Mouse (Mus musculus): ENCODE measurements around the gene Cd63.

Gene Cd63

GRCm38 (mm10) chr10:128900698-128901097 lies at the start of gene Cd63:
Gene Cd63 (plus strand): TSS chr10:128900989.
- no peak for DNase-seq (ENCODE audit: low spot score)

GRCm38 (mm10) chr10:128861176-128861575 lies 39.6 kb upstream of the Cd63 start:
- no peak for DNase-seq (ENCODE audit: low spot score)

- no peak for DNase-seq (ENCODE audit: low spot score)
These were observed 34.7 kb upstream of the Cd63 start for GRCm38 (mm10) chr10:128866042-128866441.

GRCm38 (mm10) chr10:128866518-128866917 lies 34.3 kb upstream of the Cd63 start:
- no peak for DNase-seq (ENCODE audit: low spot score)

DNA sequence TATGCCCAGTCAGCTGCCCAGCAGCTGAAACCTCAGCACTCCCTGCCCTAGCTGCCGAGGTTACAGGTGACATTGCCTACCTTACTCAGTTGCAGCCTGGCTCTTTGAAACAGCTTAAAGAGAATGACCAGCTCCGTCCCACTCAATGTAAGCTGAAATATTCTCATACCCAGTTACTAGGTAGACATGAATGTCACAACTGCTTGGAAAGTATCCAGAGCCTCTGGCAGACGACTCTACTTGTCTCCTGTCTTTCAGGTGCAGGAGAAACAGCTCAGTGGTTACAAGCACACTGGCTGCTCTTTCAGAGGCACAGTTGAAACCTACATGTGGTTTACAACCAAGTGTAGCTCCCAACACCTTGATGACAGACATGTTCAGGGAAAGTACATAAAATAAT lies 30.4 kb upstream of the Cd63 start:
- DNase-seq (ENCODE audit: low spot score): no peak

DNA sequence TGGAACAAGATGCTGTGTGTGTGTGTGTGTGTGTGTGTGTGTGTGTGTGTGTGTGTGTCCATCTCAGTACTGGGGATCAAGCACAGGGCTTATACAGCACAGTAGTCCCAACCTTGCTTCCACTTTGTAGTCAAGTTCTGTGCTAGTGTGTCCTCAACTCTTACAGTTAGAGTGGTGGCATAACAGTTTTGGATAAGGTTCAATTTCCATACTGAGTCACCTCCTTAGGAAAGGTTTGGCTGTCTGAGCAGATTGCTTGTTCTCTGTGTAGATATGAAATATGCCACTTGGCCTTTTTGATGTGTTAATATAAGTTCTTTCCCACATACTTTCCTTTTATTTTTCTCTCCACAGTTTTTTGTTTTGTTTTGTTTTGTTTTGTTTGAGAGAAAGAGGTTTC lies 22.5 kb upstream of the Cd63 start:
- no peak for DNase-seq (ENCODE audit: low spot score)

DNA sequence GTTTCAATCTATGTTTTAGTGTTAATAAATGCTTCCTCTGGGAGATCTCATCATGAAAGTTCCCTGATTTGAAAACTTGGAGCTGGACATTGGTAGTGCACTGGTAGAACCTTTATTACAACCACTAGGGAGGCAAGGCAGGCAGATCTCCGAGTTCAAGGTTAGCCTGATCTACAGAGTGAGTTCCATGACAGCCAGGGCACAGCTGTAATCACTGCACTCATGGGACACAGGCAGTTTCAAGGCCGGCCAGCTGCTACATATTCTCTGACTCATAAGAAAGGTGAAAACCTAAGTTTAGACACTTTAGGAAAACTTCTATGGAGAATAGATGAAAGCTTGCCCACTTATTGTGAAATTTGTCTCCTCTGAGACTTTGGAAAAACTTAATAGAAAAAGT lies 22.0 kb upstream of the Cd63 start:
- DNase-seq (ENCODE audit: low spot score): no peak

DNA sequence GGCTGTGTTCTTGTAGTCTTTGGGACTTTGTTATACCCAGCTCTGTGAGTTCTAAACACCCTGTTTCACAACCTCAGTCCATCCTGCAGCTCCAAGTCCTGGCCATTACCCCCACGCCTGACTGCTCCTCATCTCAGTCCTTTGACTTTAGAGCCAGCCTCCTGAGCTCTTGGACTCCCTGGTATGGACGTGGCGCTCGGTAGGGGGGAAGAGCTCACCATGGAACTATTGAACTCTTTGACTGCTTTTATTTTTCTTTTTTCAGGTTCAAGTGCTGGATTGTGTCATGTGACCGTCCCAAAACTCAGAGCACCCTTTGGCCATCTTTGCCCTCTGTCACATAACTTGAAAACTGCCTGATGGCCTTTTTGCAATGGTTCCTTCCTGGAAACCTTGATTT lies 18.7 kb upstream of the Cd63 start:
- no peak for DNase-seq (ENCODE audit: low spot score)

DNA sequence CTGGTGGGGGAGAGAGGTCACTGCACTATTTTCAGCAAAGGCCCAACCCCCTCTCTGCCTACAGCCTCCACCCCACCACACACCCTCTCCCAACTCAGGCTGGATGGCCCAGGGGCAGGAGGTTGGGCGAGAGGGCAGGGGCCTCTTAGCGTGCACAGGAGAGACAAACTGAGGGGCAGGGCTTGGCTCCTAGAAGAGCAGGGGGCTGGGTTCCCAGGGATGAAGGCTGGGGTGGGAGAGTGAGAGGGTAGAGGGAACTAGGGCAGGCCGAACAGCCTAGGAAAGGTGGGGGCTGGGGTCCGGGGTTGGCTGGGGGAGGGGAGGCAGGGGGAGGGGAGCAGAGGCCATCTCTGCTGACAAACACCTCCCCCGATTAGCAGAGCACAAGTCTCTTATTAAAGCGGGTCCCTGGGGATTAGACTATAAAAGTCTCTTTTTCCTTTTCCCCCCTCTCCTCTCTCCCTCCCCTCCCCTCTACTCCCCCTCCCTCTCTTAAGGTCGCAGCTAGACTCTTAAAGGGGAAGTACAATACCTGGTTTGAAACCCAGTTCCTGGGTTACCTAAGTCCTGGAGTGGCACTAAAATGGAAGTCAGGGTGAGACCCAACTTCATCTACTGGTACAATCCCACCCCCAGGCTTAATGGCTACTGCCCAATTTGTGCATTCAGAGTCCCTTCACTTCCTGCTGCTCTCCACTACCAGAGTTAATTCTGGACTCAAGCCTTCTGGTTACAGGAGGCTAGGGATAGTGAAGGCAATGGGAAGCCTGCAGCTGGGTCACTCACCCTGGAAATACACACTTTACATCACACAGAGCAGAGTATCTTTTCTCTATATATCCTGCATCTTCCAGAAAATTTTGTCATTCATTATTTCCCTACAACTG lies 11.6 kb upstream of the Cd63 start:
- DNase-seq (ENCODE audit: low spot score): no peak

DNA sequence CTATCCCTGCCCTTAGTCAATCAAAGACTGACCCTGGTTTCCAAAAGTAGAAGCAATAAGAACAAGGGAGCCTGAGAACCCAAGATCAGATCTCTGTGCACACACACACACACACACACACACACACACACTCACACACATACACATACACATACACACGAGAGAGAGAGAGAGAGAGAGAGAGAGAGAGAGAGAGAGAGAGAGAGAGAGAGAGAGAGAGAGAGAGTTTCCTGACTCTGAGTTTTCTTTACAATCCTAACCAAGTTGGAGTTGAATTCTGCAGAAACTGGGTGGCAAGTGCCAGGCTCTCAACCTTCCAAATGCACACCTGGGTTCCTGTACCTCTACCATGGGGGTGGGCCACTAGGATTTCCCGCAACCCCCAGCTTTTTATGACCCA lies 10.9 kb upstream of the Cd63 start:
- no peak for DNase-seq (ENCODE audit: low spot score)

GRCm38 (mm10) chr10:128890383-128891295 lies 10.2 kb upstream of the Cd63 start:
- DNase-seq (ENCODE audit: low spot score): no peak

DNA sequence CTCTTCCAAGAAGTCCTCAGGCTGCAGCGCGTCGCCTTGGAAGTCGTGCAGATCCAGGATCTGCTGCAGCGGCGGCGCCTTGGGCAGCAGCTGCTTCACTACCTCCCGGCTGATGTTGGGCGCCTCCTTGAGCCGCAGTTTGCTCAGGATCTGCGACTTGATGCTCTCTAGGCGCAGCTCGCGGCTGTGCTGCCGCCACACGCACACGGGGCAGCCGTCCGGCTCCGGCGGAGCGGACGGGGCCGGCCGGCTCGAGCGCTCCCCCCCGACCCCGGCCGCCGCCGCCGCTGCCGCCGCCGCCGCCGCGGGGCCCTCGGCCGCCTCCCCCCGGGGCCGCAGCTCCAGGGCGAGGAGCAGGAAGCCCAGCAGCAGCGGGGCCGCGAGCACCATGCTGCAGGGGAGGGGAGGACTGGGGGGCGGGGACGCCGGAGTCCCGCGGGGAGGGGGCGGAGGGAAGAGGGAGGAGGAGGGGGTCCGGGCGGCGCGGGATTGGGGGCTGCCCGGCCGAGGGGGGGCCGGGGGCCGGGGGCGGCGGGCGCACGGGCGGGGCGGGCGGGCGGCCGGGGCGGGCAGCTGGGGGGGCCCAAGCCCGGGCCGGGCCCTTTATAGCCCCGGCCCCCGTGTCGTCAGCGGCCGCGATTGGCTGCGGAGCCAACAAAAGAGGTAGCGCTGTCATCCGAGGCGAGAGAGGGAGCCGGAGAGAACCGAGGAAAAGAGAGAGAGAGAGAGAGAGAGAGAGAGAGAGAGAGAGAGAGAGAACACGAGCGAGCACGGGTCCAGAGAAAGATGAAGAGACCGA lies 9.3 kb upstream of the Cd63 start, which contains the start of gene Gdf11:
Gene Gdf11 (minus strand): TSS at position 423 of the 799 bp plus-strand sequence.
- peak; percentile 53 for DNase-seq (ENCODE audit: low spot score)

DNA sequence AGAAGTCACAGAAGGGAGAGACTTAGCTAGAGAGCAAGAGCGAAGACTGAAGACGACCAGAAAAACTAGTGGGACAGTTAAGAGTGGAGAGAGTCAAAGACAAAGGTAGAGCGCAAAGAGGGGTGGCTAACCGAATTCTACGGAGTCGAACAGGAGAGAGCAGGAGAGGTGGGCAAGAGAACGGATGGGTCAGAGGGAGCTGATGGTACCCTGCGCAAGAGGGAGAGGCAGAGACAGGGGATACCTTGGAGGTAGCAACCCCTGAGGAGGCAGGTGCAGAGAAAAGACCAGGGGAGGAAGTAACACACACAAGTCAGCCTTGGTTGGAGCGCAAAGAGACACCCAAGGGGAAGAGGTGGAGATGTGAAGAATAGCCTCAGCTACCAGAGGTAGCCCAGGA lies 8.5 kb upstream of the Cd63 start:
- no peak for DNase-seq (ENCODE audit: low spot score)

- DNase-seq (ENCODE audit: low spot score): peak; percentile 91
These were observed 5.4 kb upstream of the Cd63 start for GRCm38 (mm10) chr10:128895437-128895836.

GRCm38 (mm10) chr10:128895952-128896693 lies 4.7 kb upstream of the Cd63 start:
- peak; percentile 72 for DNase-seq (ENCODE audit: low spot score)

- no peak for DNase-seq (ENCODE audit: low spot score)
These were observed 4.0 kb upstream of the Cd63 start for GRCm38 (mm10) chr10:128896807-128897206.

- no peak for DNase-seq (ENCODE audit: low spot score)
These were observed 3.3 kb upstream of the Cd63 start for GRCm38 (mm10) chr10:128897501-128897900.

DNA sequence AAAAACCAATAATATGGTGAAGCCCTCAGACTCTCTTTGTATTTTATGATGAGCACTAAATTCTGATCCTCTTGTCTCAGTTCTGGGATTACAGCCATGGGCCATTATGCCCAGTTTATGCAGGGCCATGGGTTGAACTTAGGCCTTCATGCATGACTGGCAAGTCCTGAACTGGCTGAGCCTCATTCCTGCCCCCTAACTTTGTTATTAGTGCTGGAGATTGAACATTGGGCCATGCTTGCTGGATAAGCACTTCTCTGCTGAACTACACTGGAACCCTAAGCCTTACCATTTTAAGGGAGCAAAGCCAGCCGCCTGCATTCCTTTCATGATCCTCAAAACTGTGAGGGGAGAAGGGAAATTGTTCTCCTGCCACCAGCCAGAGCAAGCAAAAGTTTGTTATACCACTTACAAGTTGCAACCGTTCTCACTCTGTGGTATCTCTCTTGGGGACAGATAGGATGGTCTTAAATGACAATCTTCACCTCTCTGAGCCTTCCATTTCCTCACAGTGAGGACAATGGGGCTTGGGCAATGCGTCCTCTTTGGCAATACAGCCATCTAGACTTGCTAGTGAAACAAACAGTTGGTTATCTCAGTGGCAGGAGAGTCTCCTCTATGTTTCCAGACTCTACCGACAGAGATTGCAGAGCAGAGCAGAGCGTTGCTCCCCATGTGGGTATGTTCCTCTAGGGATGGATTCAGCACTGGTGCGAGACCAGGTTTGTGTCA lies 864 bp upstream of the Cd63 start:
- no peak for DNase-seq (ENCODE audit: low spot score)

DNA sequence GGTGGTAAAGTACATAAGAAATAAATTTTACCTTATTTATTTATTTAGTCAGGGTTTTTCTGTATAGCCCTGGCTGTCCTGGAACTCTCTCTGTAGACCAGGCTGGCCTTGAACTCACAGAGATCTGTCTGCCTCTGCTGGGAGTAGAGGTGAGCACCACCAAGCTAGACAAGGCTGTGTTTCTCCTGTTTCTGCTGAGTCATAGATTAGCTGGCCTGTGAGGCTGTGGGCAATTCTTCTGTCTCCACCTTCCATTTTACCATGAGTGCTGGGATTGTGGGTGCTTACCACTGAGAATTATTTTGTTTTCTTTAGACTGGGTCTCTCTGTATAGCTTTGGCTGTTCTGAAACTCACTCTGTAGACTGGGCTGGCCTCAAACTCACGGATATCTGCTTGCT lies 620 bp downstream of the Cd63 start:
- no peak for DNase-seq (ENCODE audit: low spot score)

- DNase-seq (ENCODE audit: low spot score): no peak
These were observed 1.7 kb downstream of the Cd63 start for GRCm38 (mm10) chr10:128902409-128902988.

All from layer of hippocampus, adult 11-12 months (tissue).